Mouse (Mus musculus) mesoderm, embryonic 11.5 days (tissue): ENCODE results near the gene Lamb1.

Source experiments
- DNase-seq: peaks from one replicate; pipeline ENCODE4 v3.0.0-alpha.2; 2012; ENCODE audit warnings: low read depth, low spot score

The Lamb1 gene

DNA sequence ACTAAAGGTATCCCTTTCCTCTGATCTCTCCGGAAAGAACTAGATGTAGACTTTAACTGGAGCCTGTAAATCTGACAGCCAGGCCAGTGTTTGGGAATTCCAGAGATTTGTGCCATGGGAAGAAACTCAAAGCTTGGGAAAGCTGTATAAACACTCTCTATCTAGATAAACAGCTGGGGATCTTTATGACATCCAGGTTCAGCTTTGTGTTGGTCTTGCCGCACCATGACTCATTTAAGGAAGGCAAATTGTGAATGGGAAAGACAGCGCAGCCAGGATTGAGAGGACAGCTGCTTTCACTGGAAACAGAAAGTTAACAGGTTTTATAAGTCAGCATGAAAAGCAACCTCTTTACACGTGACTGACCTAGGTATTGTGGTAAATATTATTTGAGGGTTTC is 12.8 kb upstream of the Lamb1 start:
- peak; percentile 54 for DNase-seq

DNA sequence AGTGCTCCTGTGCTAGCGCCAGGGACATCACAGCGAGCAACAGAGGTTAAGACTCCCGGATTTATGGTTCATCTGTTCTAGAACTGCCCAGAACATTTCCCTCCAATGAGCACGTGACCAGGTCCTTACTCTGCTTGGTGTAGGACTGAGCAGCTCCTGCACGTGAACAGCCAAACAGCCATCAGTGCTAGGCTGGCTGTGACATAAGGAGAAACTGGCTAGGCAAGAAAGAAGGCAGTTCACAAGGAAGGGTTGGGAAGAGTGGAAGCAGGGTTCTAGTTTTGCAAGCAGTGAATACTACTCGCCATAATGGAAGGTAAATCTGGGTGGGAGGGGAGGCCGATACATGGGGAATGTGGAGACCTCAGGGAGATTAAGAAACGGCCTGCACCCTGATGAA is 10.1 kb upstream of the Lamb1 start:
- DNase-seq, result no peak

DNA sequence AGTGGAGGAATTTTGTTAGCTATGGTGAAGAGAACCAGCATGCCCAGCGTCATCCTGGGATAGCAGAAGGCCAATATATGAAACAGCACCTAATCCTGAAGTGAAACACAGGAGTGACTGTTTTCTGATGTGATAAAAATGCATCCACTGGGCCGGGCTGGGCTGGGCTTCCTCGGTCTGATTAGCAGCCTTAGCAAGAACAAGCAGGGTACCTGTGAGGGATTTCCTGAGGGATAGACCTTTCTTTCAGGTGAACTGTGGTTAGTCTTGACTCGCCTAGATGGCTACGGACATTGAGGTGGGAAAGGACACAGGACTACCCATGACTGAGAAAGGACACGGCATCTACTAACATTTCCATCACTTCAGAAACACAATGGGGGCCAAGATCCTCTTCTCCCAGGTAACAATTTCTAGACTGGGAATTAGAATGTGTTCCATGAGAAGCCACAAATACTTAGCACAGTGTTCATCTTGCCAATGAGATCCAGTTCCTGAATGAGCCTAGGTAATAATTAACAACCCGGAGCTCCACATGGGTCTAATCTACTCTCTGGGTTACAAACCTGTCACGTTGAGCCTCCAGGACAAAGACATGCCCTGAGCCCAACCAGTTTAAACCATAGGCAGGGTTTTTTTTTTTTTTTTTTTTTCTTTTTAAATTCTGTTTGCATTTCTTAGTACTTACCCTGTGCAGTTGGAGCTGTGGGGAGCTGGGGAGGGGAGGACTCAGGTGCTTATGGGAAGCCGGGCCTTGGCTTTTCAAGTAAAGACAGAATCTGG is 8.7 kb upstream of the Lamb1 start:
- no peak for DNase-seq

DNA sequence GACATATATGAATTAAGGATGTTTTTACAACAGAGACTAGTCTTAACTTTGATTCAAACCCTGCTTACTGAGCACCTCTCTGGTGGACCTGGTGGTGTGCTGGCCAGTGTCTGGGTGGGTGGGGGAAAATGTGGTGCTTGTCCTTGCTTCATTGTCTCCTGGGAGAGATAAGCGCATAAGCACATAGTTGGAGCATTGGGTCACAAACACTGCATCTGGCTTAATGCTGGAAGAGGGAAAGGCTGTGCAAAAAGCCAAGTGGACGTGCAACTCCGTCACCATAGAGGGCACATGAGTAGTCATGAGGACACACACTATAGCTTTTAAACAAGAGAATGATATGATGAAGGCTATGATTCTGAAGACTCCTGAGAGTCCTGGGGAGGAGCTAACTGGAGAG is 3.2 kb upstream of the Lamb1 start:
- no peak for DNase-seq

DNA sequence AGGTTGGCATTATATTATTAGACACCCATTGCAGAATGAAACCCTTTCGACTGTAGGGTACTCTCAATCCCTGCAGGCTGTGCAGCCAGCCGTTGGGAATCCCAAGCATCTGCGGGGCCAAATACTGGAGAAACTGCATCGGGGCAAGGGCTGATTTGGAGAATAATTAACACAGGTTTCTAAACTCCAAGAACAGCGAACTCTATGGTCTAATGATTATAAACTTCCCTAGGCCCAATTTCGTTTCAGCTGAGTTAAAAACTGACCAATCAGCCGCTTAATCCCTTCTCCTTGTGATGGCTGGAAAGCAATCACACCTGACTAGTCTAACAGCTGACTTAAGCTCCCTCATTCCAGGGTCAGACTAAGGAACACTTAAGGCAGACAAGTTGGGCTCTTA is 1.1 kb upstream of the Lamb1 start:
- DNase-seq, result no peak

DNA sequence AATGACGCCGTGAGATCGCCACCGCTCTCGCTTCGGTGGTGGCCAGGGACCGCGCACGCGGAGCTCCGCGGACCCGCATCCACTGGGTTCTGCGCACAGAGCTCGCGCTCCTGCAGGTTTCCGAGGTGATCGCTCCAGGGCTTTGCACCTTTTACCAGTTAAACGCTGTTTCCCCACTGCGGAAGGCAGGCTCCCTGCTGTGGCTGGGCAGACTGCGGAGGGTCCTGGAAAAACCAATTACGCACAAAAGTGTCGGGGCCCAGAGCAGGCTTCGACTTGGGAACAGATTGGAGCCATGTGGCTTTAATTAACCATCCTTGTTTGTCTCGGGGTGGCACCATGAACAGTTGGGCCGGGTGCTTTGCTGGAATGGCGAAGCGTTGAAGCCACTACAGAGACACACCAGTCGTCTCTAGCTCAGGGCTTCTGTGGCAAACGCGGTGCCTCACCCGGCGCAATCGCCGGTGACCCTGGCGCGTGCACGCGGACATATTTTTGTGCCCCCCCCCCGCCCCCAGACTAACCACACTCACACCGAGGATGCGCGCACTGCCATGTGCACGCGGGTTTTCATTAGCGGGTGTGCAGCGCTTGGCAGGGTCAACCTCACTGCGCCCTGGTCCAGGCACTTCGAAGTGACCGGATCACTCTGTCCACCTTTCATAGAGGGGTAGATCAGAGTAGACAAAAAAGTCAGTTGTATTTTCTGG is 843 bp downstream of the Lamb1 start:
- peak; percentile 45 for DNase-seq

DNA sequence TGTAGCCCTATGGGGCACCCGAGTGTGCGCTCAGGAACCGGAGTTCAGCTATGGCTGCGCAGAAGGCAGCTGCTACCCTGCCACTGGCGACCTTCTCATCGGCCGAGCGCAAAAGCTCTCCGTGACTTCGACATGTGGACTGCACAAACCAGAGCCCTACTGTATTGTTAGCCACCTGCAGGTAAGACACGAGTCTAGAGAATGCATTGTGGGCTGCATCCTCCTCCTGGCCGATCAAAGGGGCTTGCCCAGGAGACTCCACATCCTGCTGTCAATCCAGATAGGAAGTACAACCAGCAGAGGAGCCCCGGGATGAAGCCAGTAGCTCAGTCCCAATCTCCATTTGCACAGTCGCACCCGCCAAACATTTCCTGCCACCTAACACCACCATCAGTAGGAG is 1.7 kb downstream of the Lamb1 start:
- DNase-seq, result no peak

DNA sequence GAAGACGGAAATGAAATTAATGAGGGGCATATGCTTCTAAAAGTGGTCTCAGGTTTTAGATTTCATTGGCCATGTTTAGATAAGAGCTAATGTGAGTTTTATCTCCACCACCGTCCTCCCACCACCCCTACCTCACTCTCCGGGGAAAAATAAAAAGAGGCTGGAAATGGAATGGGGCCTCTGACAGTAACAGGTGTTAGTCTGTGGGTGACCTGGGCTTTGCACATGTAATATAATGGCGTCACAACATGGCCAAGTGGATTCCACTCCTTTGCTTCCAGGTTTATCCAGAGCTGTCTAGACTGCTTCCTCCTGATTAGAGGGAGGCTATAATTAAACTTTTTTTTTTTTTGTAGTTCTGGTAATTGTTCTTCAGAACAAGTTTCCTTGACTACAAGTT is 2.3 kb downstream of the Lamb1 start:
- DNase-seq, result no peak

DNA sequence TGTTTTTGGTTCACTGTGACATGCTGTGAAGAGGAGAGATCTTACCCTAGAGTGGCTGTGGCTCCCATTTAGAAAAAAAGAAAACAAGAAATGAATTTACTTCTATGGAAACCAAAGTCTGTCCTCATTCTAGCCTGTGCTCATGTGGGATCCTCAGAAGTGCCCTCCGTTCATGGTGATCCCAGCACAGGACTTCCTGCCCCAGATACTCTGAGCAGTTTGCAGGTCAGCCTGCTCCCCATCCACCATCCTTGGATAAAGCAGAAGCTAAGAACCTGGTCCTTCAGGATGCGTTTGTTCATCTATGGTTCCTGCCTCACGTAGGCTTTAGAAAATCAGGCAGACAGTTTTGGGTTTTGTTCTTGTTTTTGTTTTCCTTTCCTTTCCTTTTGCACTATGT is 3.3 kb downstream of the Lamb1 start:
- DNase-seq, result no peak

DNA sequence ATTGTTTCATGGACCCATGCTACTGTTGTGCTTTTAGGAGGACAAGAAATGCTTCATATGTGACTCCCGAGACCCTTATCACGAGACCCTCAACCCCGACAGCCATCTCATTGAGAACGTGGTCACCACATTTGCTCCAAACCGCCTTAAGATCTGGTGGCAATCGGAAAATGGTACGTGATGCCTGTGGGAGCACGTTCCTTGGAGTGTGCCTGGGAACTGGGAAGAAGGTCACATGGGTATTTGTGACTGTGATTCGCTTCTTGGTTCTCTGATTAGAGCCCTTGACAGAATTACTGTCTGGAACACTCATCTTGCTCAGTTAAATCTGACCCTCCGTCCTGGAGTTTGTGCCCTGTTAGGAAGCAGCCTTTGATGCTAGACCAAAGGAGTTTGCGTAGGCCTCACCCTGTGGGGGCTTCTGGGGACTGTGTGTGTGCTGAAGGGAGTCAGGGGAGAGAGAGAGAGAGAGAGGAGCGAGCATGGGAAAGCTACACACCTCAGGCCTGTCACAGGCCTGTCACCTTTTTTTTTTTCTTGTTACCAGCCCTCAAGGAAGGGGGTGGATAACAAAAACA is 4.1 kb downstream of the Lamb1 start:
- no peak for DNase-seq

DNA sequence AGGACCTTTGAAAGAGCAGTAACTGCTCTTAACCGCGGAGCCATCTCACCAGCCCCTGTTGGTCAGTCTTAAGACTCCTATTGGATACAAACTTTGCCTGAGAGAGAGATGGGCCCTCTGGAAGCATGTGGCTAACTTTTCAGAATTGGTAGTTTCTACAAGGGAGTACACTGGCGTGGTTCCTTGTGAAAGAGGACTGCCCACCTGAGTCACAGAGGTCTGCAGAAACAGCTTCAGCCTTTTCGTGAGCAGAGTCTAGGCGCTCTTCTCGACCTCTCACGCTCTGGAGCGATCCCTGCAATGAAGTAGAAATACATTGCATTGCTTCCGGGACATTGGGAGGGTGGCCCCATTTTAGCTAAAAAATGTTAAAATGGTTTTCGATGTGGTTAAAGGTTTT is 5.3 kb downstream of the Lamb1 start:
- no peak for DNase-seq

DNA sequence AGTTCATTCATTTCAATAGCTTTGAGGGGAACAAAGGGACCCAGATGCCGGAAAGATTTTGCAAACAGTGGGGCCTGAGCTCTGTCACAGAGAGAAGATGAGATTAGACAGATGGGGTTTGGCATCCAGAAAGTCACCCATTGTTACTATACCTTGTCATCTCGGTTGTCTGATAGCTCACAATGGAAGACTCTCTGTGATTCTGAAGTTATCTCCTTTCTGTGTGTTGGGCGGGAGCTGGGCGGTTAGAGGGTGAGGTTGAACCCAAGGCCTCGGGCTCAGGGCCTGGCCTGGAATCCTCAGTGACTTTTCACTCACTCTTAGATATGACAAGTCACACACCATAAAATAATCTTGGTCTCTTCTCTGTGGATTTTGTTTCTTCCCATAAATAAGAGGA is 5.7 kb downstream of the Lamb1 start:
- no peak for DNase-seq

DNA sequence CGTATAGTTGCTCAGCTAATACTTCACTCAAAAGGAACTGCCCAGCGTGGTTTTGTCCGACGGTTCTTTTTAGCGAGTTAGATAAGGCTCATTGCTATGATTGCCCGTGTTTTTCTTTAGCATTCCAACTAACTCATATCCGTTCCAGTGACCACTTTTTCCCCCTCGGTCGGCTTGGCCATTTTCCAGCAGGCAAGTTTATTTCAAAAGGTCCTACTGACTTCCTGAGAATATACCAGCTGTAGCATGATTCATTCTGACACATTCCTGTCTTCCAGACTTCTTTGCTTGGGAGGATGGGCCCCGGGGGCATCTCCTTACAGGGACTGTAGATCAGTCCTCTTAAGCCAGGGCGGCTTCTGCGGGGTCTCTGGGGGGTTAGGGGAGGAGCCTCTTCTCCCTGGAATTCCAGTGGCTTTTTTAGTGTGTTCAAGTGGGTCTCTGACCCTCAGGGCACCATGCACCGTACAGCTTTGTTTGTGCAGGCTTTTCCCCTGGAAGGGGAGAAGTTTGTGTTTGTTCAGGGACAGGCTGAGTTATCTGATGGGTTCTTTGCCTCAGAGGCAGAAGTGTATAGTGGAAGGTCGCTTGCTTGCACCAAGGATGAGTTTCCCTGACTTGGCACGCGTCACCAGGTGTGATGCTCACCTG is 6.5 kb downstream of the Lamb1 start:
- peak; percentile 85 for DNase-seq

DNA sequence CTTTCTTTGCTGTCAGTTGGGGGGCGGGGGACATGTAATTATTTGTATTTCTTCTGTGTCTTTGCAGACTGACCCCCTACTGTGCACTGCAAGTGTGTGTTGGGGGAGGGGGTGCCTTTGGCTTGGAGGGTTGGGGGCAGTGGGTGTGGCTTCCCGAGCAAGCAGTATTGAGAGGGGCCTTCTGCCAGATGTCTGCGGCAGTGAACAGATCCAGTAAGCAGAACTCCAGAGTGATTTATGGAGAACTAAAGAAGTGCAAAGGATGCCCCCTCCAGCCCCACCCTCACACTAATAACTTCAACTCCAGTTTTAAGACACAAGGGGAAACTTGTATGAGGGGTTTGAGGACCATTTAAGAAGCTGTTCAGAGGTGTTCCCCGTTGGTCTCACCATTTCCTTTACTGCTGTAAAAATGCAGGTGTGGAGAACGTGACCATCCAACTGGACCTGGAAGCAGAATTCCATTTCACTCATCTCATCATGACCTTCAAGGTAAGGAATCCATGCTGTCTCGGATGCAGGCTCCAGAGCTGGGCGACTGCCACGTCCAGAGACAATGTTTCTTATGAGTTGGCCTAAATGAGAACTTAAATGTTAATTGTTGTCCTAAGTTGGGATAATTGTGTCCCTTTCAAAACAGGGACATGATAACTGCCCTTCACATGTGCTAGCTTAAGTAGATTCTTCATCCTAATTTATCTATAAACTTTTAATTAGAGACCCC is 7.1 kb downstream of the Lamb1 start:
- no peak for DNase-seq

DNA sequence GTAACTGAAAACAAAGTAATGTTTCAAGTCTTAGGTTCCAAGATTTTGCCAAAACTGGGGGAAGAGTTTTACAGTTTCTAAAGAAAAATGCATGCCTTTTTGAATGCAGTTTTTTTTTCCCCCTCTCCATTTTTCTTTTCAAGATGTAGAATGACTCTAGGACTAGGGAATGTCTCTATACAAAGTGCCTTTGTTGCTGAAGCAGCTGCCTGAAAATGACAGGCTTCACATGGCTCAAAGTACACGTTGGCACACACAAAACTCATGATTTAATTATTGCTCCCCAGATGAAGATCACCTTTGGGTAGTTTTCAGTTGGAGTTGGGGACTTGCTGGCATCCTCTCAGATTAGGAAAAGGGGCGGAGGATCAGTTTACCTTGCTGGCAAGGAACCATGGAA is 7.8 kb downstream of the Lamb1 start:
- DNase-seq, result no peak

DNA sequence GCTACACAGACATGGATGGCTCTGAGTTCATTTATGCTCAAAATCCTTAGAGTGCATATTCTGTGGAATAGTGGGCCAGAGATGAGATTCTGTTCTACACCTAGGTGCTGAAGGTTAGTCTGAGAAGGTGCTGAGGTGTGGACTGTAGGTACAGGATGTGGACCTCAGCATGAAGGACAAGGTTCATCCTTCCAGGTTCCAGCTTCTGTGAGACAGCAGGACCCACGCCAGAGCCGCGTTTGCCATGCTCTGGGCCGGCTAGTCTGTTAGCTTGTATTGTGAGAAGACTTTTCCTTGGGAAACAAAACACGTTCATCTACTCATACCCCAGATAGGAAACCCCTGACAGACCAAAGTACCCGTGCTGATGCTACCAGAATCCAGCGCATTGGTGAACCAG is 8.6 kb downstream of the Lamb1 start:
- DNase-seq, result no peak

DNA sequence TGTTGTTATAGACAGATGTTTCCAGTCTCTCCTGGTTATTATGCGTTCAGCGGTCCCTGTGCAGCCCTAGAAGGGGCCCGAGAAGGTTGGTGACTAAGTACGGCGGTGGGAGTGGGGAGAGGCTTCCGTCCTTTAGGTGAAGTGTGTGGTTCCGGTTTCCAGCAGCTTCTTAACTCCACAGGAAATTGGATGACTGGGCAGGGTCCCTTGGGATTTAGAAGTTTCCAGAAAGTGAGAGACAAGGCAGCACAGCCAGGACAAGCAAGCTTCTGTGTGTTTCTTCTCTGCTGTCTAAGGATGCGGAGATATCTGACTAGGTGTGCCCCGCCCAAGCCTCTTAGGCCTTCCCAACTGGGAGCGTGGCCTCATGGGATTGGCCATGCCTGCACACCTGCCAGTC is 10.4 kb downstream of the Lamb1 start:
- DNase-seq, result no peak

DNA sequence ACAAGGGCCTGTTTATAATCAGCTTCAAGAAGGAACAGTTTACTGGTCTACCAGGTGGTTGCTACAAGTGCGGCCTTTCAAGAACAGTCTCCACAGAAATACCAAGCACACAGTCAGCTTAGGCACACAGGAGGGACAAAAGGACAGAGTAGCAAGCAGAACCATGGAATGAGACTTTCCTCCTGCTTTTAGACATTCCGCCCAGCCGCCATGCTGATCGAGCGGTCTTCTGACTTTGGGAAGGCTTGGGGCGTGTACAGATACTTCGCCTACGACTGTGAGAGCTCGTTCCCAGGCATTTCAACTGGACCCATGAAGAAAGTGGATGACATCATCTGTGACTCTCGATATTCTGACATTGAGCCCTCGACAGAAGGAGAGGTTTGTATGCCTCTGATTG is 13.2 kb downstream of the Lamb1 start:
- DNase-seq, result no peak

DNA sequence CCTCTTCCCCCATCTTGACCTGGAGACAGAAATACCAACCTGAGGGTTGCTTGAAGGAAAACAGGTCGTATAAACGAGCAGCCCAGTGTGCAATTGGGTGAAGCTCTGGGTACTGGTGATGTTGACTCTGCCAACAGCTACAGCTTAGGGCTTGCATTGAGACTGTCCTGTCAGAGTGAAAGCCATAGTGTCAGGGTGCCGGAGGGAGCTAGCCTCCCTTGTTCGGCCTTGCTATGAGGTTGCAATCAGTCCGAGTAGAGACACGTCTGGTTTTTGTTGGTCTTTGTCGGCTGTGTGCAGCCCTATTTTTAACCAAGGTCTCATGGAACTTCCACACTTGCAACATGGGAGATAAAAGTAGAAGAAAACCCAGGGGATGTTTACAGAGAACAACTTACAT is 15.3 kb downstream of the Lamb1 start:
- DNase-seq, result no peak

DNA sequence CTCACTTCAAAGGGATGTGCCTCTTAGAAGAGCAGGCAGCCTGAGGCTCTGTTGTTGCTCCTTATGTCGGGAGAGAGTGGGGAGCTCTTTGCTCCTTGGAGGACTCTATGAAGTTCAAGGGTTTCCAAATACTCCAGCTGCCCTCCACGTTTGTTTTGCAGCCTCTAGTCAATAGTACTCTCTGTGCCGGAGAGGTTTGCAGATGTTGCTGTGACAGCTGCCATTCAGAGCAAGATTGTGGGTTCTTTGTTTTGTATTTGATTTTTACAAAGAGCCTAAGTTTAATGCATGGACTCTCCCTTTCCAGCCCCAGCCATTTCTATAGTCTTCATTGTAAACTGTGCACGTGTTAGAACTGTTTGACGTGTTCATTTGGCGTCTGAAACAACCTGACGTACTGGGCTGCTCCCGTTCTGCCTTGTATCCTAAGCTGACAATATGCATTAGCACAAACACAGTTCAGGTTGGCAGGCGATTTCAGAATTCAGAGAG is 16.1 kb downstream of the Lamb1 start:
- no peak for DNase-seq

DNA sequence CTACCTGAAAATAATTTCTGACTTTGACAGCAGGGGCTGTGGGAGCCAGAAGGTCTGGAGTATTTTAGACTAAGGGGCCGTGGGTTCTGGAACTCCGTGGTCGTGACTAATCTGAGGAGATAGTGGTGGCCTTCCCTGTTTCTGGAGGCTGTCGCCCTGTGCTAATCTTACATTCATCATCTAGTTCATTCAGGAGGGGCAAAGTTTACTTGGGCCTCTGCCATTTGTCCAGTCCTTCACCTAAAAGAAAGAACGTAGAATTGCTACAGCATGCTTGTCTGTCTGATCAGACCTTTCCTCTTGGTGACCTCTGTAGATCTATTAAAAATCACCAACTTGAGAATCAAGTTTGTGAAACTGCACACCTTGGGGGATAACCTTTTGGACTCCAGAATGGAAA is 17.2 kb downstream of the Lamb1 start:
- DNase-seq, result no peak

DNA sequence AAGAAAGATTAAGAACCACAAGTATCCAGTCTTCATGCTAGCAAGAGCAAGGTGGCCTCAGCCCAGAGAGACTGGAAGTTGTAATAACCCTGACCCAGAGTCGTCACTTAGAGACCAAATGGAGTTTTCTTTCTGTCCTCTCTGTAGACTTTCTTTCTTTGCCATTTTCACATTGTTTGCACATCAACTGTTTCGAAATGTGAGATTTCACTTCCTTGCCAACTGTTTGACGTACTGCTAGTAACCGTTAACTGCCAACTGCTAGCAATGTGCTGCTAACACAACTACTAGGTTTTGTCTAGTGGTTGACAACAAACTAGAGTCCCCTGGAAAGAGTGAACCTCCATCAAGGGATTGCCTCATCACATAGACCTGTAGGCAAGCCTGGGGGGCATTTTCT is 18.1 kb downstream of the Lamb1 start:
- DNase-seq, result no peak
